Mouse (Mus musculus): ENCODE data around the gene Tmem274.

- TF ChIP-seq POLR2A (IDR thresholded peaks at IDR 0.05; ENCODE audit: low read depth, low read length) (no peak), CTCF (IDR thresholded peaks at IDR 0.05; ENCODE audit: extremely low read depth, insufficient read length, insufficient replicate concordance, low read depth, low read length) (no peak)
These were observed 10.6 kb downstream of the Tmem274 start for GRCm38 (mm10) chr4:149487729-149488128.

Measured in small intestine, adult 2 months (tissue).